Mouse (Mus musculus): Measurements from ENCODE around the gene Spag7. TPM values are rescaled to one million over a fixed set of nuclear protein-coding genes. Genes with fewer than 3 reads are reported as not detected.

Gene Spag7
- 6.5 and 20.4 TPM in 2 replicates for polyA plus RNA-seq (2012; rRNA removed; ENCODE audit: low replicate concordance)

GRCm38 (mm10) chr11:70668771-70669505 lies at the start of gene Spag7:
TSS of gene Spag7 (minus strand) at chr11:70669416.

GRCm38 (mm10) chr11:70699722-70700556 lies 30.7 kb upstream of the Spag7 start, which contains the start of the genes Inca1 and Kif1c:
TSS of gene Inca1 (minus strand) at chr11:70700155.
TSS of gene Kif1c (plus strand) at chr11:70700548.

GRCm38 (mm10) chr11:70687601-70688199 lies 18.5 kb upstream of the Spag7 start, which contains the start of gene Camta2:
TSS of gene Camta2 (minus strand) at chr11:70688105.

GRCm38 (mm10) chr11:70656964-70657363 lies 12.3 kb downstream of the Spag7 start, which contains the start of gene Eno3:
TSS of gene Eno3 (plus strand) at chr11:70657202.

GRCm38 (mm10) chr11:70654198-70654922 lies 14.9 kb downstream of the Spag7 start, which contains the start of gene Pfn1:
TSS of gene Pfn1 (minus strand) at chr11:70654644.

GRCm38 (mm10) chr11:70646691-70647650 lies 22.2 kb downstream of the Spag7 start, which contains the start of the genes Rnf167 and Slc25a11:
TSS of gene Rnf167 (plus strand) at chr11:70647235.
TSS of gene Slc25a11 (minus strand) at chr11:70647479.

GRCm38 (mm10) chr11:70638714-70639278 lies 30.4 kb downstream of the Spag7 start, which contains the start of gene Gp1ba:
TSS of gene Gp1ba (plus strand) at chr11:70639122.

GRCm38 (mm10) chr11:70619101-70619500 lies 50.1 kb downstream of the Spag7 start, which contains the start of gene Chrne:
TSS of gene Chrne (minus strand) at chr11:70619216.

GRCm38 (mm10) chr11:70615516-70616093 lies 53.6 kb downstream of the Spag7 start, which contains the start of gene 4930544D05Rik:
TSS of gene 4930544D05Rik (plus strand) at chr11:70615848.

Other genes starting within 250 kb of the Spag7 start
- gene Arrb2, start 236.8 kb downstream of the Spag7 start, polyA plus RNA-seq (2012; rRNA removed; ENCODE audit: low replicate concordance): 15.9 and 26.1 TPM in 2 replicates
- gene Med11, start 217.5 kb downstream of the Spag7 start, polyA plus RNA-seq (2012; rRNA removed; ENCODE audit: low replicate concordance): 11.7 and 19.4 TPM in 2 replicates
- gene Zmynd15, start 210.0 kb downstream of the Spag7 start, polyA plus RNA-seq (2012; rRNA removed; ENCODE audit: low replicate concordance): 4.5 and 7.0 TPM in 2 replicates
- gene Cxcl16, start 209.4 kb downstream of the Spag7 start, polyA plus RNA-seq (2012; rRNA removed; ENCODE audit: low replicate concordance): 19.4 and 41.0 TPM in 2 replicates
- gene Tm4sf5, start 164.2 kb downstream of the Spag7 start, polyA plus RNA-seq (2012; rRNA removed; ENCODE audit: low replicate concordance): 330 and 792 TPM in 2 replicates
- 0.18 TPM in 1 of 2 replicates, not detected in the other for gene Vmo1, start 154.8 kb downstream of the Spag7 start, polyA plus RNA-seq (2012; rRNA removed; ENCODE audit: low replicate concordance)
- gene Gltpd2, start 150.2 kb downstream of the Spag7 start, polyA plus RNA-seq (2012; rRNA removed; ENCODE audit: low replicate concordance): 6.6 and 27.0 TPM in 2 replicates
- 220 and 329 TPM in 2 replicates for gene Psmb6, start 144.0 kb downstream of the Spag7 start, polyA plus RNA-seq (2012; rRNA removed; ENCODE audit: low replicate concordance)
- not detected in 2 replicates for gene Gm40193, start 136.5 kb downstream of the Spag7 start, polyA plus RNA-seq (2012; rRNA removed; ENCODE audit: low replicate concordance)
- gene Pld2, start 129.4 kb downstream of the Spag7 start, polyA plus RNA-seq (2012; rRNA removed; ENCODE audit: low replicate concordance): 16.7 and 17.7 TPM in 2 replicates
- gene Mink1, start 106.5 kb downstream of the Spag7 start, polyA plus RNA-seq (2012; rRNA removed; ENCODE audit: low replicate concordance): 42.1 and 67.8 TPM in 2 replicates
- gene 4930544D05Rik, start 53.6 kb downstream of the Spag7 start, polyA plus RNA-seq (2012; rRNA removed; ENCODE audit: low replicate concordance): not detected in 2 replicates
- 0.13 TPM in 1 of 2 replicates, not detected in the other for gene Chrne, start 50.2 kb downstream of the Spag7 start, polyA plus RNA-seq (2012; rRNA removed; ENCODE audit: low replicate concordance)
- gene Gp1ba, start 30.3 kb downstream of the Spag7 start, polyA plus RNA-seq (2012; rRNA removed; ENCODE audit: low replicate concordance): 0.05 TPM in 1 of 2 replicates, not detected in the other
- gene Rnf167, start 22.2 kb downstream of the Spag7 start, polyA plus RNA-seq (2012; rRNA removed; ENCODE audit: low replicate concordance): 93.4 and 152 TPM in 2 replicates
- 108 and 218 TPM in 2 replicates for gene Slc25a11, start 21.9 kb downstream of the Spag7 start, polyA plus RNA-seq (2012; rRNA removed; ENCODE audit: low replicate concordance)
- gene Pfn1, start 14.8 kb downstream of the Spag7 start, polyA plus RNA-seq (2012; rRNA removed; ENCODE audit: low replicate concordance): 3,237 and 8,074 TPM in 2 replicates
- gene Eno3, start 12.2 kb downstream of the Spag7 start, polyA plus RNA-seq (2012; rRNA removed; ENCODE audit: low replicate concordance): 4.4 and 6.7 TPM in 2 replicates
- gene Camta2, start 18.7 kb upstream of the Spag7 start, polyA plus RNA-seq (2012; rRNA removed; ENCODE audit: low replicate concordance): 51.1 and 76.0 TPM in 2 replicates
- 0.59 and 2.1 TPM in 2 replicates for gene Inca1, start 30.7 kb upstream of the Spag7 start, polyA plus RNA-seq (2012; rRNA removed; ENCODE audit: low replicate concordance)
- gene Kif1c, start 31.1 kb upstream of the Spag7 start, polyA plus RNA-seq (2012; rRNA removed; ENCODE audit: low replicate concordance): 40.9 and 70.4 TPM in 2 replicates
- 0.83 and 1.2 TPM in 2 replicates for gene Zfp3, start 94.8 kb upstream of the Spag7 start, polyA plus RNA-seq (2012; rRNA removed; ENCODE audit: low replicate concordance)
- gene Scimp, start 143.2 kb upstream of the Spag7 start, polyA plus RNA-seq (2012; rRNA removed; ENCODE audit: low replicate concordance): 0.18 and 0.90 TPM in 2 replicates
- 1.6 and 1.9 TPM in 2 replicates for gene Rabep1, start 175.4 kb upstream of the Spag7 start, polyA plus RNA-seq (2012; rRNA removed; ENCODE audit: low replicate concordance)

Data from duodenum, adult 2 months (tissue).